Mouse (Mus musculus) testis, adult 2 months (tissue): ENCODE results near the gene Cyfip2.

Experiments
- CTCF ChIP-seq: fragments of 200-500 bp; IDR thresholded peaks from 2 replicates; pipeline ENCODE4 v1.5.1; 2012; ENCODE audit warnings: low read depth, mild to moderate bottlenecking, inconsistent platforms, low read length, moderate library complexity; ENCODE audit not compliant: control insufficient read depth, insufficient read depth, insufficient replicate concordance
- POLR2A ChIP-seq: fragments of 200-500 bp; IDR thresholded peaks from 2 replicates; pipeline ENCODE4 v1.6.1; 2012; ENCODE audit warnings: low read depth, mild to moderate bottlenecking, inconsistent platforms, low read length, moderate library complexity; ENCODE audit not compliant: control insufficient read depth

- TF ChIP-seq CTCF (no peak), POLR2A (no peak)
These were observed 127.2 kb downstream of the Cyfip2 start for GRCm38 (mm10) chr11:46185486-46185885.
